Mouse (Mus musculus) spleen, adult 18-20 months (tissue): ENCODE results near the gene Slc6a18.
A peak's percentile ranks its signal among the peaks of the same experiment; 100 is the strongest.
"Not testable (repeated sequence)": the region's sequence is repeated elsewhere in the genome, so short reads cannot be mapped to it uniquely, and the experiment has no call there.

Experiments used
- DNase-seq, 2 experiments: peaks; one replicate each; pipeline ENCODE4 v3.0.0; 2022; ENCODE audit warnings: mixed read lengths in 2 of 2

Slc6a18 gene

GRCm38 (mm10) chr13:73677853-73678252 is at the start of gene Slc6a18:
Slc6a18 (minus strand) TSS chr13:73678023.
- no peak for DNase-seq

GRCm38 (mm10) chr13:73725315-73725714 is 47.5 kb upstream of the Slc6a18 start:
- DNase-seq = no peak

GRCm38 (mm10) chr13:73723081-73723668 is 45.4 kb upstream of the Slc6a18 start:
- peak in 1 of 2 experiments; percentile 38 for DNase-seq

- DNase-seq = no peak
Measured at GRCm38 (mm10) chr13:73720241-73720640, 42.4 kb upstream of the Slc6a18 start.

- peak; percentile 30 to 75 for DNase-seq
Measured at GRCm38 (mm10) chr13:73718225-73718624, 40.4 kb upstream of the Slc6a18 start.

- DNase-seq = no peak
Measured at GRCm38 (mm10) chr13:73714020-73714419, 36.2 kb upstream of the Slc6a18 start.

- no peak for DNase-seq
Measured at GRCm38 (mm10) chr13:73713204-73713603, 35.4 kb upstream of the Slc6a18 start.

- no peak for DNase-seq
Measured at GRCm38 (mm10) chr13:73712228-73712627, 34.4 kb upstream of the Slc6a18 start.

- no peak for DNase-seq
Measured at GRCm38 (mm10) chr13:73711803-73712202, 34.0 kb upstream of the Slc6a18 start.

GRCm38 (mm10) chr13:73711221-73711620 is 33.4 kb upstream of the Slc6a18 start:
- DNase-seq = no peak

- no peak for DNase-seq
Measured at GRCm38 (mm10) chr13:73709491-73709890, 31.7 kb upstream of the Slc6a18 start.

- DNase-seq = no peak
Measured at GRCm38 (mm10) chr13:73704694-73705325, 27.0 kb upstream of the Slc6a18 start, which contains the start of gene Slc6a19. Slc6a19 (minus strand) TSS chr13:73704865.

- DNase-seq = not testable (repeated sequence)
Measured at GRCm38 (mm10) chr13:73703486-73703885, 25.7 kb upstream of the Slc6a18 start.

GRCm38 (mm10) chr13:73702776-73703175 is 25.0 kb upstream of the Slc6a18 start:
- no peak for DNase-seq

- DNase-seq = no peak
Measured at GRCm38 (mm10) chr13:73701161-73701883, 23.5 kb upstream of the Slc6a18 start.

GRCm38 (mm10) chr13:73700554-73700953 is 22.7 kb upstream of the Slc6a18 start:
- DNase-seq = no peak

GRCm38 (mm10) chr13:73699714-73700113 is 21.9 kb upstream of the Slc6a18 start:
- no peak for DNase-seq

GRCm38 (mm10) chr13:73696529-73696928 is 18.7 kb upstream of the Slc6a18 start:
- no peak for DNase-seq

- DNase-seq = no peak
Measured at GRCm38 (mm10) chr13:73694972-73695371, 17.1 kb upstream of the Slc6a18 start.

- DNase-seq = no peak
Measured at GRCm38 (mm10) chr13:73693333-73693732, 15.5 kb upstream of the Slc6a18 start.

- DNase-seq = peak; percentile 22 to 53
Measured at GRCm38 (mm10) chr13:73692249-73692868, 14.5 kb upstream of the Slc6a18 start.

- DNase-seq = no peak
Measured at GRCm38 (mm10) chr13:73688934-73689333, 11.1 kb upstream of the Slc6a18 start.

GRCm38 (mm10) chr13:73687601-73688000 is 9.8 kb upstream of the Slc6a18 start:
- no peak for DNase-seq
